Mouse (Mus musculus): ENCODE data around the gene Rars. TPM values are rescaled to one million over a fixed set of nuclear protein-coding genes. Genes with fewer than 3 reads are reported as not detected.

Gene Rars
- polyA plus RNA-seq, 1 experiment from 2014 or later: 93.4 TPM

- peaks cover 25% of the 10 kb centered on the region for H3K4me1 ChIP-seq
- WGBS: 84% methylated on average over 7 of the region's 7 CpGs
- H3K9ac ChIP-seq: no peak overlapping the region
- H3K27me3 ChIP-seq: no peaks in the 10 kb centered on the region
- H3K36me3 ChIP-seq: no peaks in the 10 kb centered on the region
- no peak overlapping the region for H3K4me2 ChIP-seq
- no peak for ATAC-seq (replicated peaks; ENCODE audit: low FRiP score)
- H3K9me3 ChIP-seq (replicated peaks): no peaks in the 10 kb centered on the region
- no peak overlapping the region for H3K4me3 ChIP-seq (replicated peaks)
- H3K27ac ChIP-seq: no peak overlapping the region
These were observed 74.2 kb downstream of the Rars start for GRCm38 (mm10) chr11:35760001-35760626.

MicroRNAs within 50 kb of the gene (microRNA counts, 519-probe panel; counts per million panel counts)
- 3,463 counts per million, percentile 90 among the panel's probes with 10 or more counts for microRNA mmu-miR-103

Small RNA genes lying within 50 kb of the gene (microRNA-seq; reads per million reads assigned to microRNA genes)
- gene Mir103-1: 3.3 reads per million, percentile 15 among the genes with 10 or more reads in this experiment

Other genes starting within 250 kb of the Rars start
- gene Pank3, start 65.0 kb downstream of the Rars start, polyA plus RNA-seq (2015; fragmentation: Nextera tagmentation; extraction: Ambion mirVana): 14.0 and 14.1 TPM in 2 replicates
- 0.13 and 0.14 TPM in 2 replicates for gene Fbll1, start 35.6 kb downstream of the Rars start, polyA plus RNA-seq (2015; fragmentation: Nextera tagmentation; extraction: Ambion mirVana)
- gene Wwc1, start 146.0 kb upstream of the Rars start, polyA plus RNA-seq (2015; fragmentation: Nextera tagmentation; extraction: Ambion mirVana): 6.9 and 7.1 TPM in 2 replicates